Mouse (Mus musculus): Measurements from ENCODE around the gene Stkld1. TPM values are rescaled to one million over a fixed set of nuclear protein-coding genes. Genes with fewer than 3 reads are reported as not detected.

Gene Stkld1
- polyA plus RNA-seq, 1 experiment from 2014 or later: 0.08 TPM

DNA sequence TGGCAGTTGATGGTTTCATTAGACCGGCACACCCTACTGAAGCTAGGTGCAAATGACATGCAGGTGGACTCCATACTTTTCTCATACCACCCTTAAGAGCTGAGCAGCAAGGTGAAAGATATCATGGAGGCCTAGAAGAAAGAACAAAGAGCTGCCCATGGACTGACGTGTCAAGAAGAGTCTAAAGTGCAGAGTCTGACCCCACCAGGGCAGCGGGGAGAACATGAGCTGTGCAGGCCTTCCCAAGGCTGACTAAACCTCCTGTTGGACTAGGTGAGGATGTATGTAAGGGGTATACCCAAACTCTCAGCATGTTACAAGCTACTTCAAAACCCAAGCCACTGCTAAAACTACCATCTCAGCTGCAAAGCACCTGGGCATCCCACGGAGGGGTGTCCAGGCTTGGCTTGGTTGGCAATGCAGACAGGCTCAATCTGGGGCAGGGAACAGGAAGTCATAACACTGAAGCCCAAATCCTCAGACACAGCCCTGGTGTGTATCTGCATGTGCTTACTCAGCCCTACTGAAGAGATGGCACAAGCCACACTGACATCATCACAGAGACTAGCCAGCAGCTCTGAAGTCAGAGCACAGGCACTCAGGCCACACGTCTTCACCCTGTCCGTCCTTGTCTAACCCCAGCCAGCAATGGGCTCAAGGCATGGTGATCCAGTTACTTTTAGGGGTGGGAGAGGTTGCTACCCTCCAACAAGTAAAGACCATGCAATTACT lies 5.9 kb upstream of the Stkld1 start:
- DNase-seq (ENCODE audit: low spot score) (no peak), ATAC-seq (ENCODE audit: insufficient number of reproducible peaks, low FRiP score, low TSS enrichment, low read depth) (no peak)
- Histone ChIP-seq H3K4me1 (ENCODE audit: control insufficient read depth, insufficient read depth, low read length) (peaks cover 7% of the 10 kb centered on the region; the same call in 1 of the 2 replicates), H3K4me3 (ENCODE audit: low read depth, low read length) (no peak overlapping the region), H3K36me3 (ENCODE audit: control insufficient read depth, insufficient read depth, low read length) (peaks cover 36% of the 10 kb centered on the region), H3K27ac (replicated peaks; ENCODE audit: low read depth, low read length) (no peak overlapping the region), H3K9me3 (ENCODE audit: control insufficient read depth, low read length) (no peaks in the 10 kb centered on the region), H3K27me3 (ENCODE audit: control insufficient read depth, insufficient read depth, low read length) (no peaks in the 10 kb centered on the region), H3K4me2 (ENCODE audit: low read depth, severe bottlenecking) (no peak overlapping the region), H3K9ac (ENCODE audit: low read length) (no peak overlapping the region)
- WGBS: 86% methylated on average over 6 of the region's 6 CpGs

DNA sequence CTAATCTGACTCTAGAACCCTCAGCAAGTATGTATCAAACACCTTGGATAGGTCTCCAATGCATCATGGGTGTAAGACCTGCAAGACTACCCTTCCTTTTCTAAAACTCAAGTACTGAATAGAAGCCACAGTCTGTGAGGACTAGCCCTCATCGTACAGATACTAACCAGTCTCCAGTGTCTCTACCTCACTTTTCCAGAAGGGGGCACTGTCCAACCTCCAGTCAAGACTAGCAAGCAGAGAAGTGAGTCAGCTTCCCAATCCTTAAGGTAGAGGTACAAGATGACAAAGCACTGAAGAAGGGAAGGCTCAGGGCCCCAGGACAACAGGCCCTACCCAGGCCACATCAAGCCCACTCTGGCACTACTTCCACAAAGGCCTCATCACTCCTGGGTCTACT lies 3.5 kb upstream of the Stkld1 start:
- Histone ChIP-seq H3K27ac (replicated peaks; ENCODE audit: low read depth, low read length) (no peak overlapping the region), H3K4me2 (ENCODE audit: low read depth, severe bottlenecking) (no peak overlapping the region), H3K9ac (ENCODE audit: low read length) (no peak overlapping the region), H3K9me3 (ENCODE audit: control insufficient read depth, low read length) (no peaks in the 10 kb centered on the region), H3K27me3 (ENCODE audit: control insufficient read depth, insufficient read depth, low read length) (no peaks in the 10 kb centered on the region), H3K4me3 (ENCODE audit: low read depth, low read length) (no peak overlapping the region), H3K4me1 (ENCODE audit: control insufficient read depth, insufficient read depth, low read length) (peaks cover 7% of the 10 kb centered on the region; the same call in 1 of the 2 replicates), H3K36me3 (ENCODE audit: control insufficient read depth, insufficient read depth, low read length) (peaks cover 25% of the 10 kb centered on the region)
- ATAC-seq (ENCODE audit: insufficient number of reproducible peaks, low FRiP score, low TSS enrichment, low read depth): no peak
- peak; percentile 63 for DNase-seq (ENCODE audit: low spot score)
- WGBS: 58% methylated on average over 1 of the region's 1 CpGs

DNA sequence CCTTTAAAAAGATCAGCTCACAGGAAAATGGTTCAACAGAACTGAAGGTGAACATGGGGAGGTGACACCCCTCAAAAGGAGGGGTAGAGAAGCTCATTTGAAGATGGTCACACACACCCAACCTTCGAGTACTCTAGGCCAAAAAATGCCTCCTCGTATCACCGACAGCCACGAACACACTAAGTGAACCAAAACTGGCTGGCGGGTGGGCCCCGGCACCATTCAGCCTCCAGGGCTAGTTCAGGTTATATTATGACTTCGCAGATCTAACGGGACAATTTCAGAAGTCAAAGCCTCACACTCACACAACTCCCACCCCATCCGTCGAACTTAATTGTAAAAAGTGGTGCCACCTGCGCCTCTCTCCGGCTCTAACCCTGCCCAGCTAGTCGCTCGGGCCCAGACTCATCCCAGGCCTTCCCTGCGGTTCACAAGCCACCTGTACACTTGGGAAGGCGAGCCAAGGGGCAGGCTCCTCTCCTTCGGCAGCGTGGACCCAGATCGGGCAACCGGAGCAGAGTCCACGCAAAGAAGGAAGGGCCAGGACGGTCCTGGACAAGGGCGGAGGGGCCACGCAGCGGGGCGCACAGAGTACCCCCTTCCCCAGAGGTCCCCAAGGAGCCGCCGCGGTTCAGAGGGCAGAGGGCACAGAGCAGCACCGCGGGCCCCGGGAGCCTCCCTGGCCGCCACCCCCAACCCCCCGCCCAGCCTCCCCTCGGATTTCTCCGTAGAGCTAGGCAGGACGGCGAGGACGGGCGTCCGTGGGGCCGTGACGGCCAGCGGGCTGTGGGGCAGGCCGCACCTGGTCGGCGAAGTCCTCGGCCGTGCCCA lies 1.2 kb upstream of the Stkld1 start:
- peaks cover 7% of the 10 kb centered on the region; the same call in 1 of the 2 replicates for H3K4me1 ChIP-seq (ENCODE audit: control insufficient read depth, insufficient read depth, low read length)
- peak overlapping the region; percentile 99 for H3K9ac ChIP-seq (ENCODE audit: low read length)
- no peaks in the 10 kb centered on the region for H3K27me3 ChIP-seq (ENCODE audit: control insufficient read depth, insufficient read depth, low read length)
- ATAC-seq (ENCODE audit: insufficient number of reproducible peaks, low FRiP score, low TSS enrichment, low read depth) (no peak; the same call in none of the 2 replicates), DNase-seq (ENCODE audit: low spot score) (peak; percentile 54)
- H3K4me3 ChIP-seq (ENCODE audit: low read depth, low read length): peak overlapping the region; percentile 99
- H3K27ac ChIP-seq (replicated peaks; ENCODE audit: low read depth, low read length): peak overlapping the region; percentile 79
- whole genome bisulfite sequencing: 2% methylated on average over 42 of the region's 49 CpGs
- peaks cover 14% of the 10 kb centered on the region for H3K36me3 ChIP-seq (ENCODE audit: control insufficient read depth, insufficient read depth, low read length)
- peak overlapping the region; percentile 70 for H3K4me2 ChIP-seq (ENCODE audit: low read depth, severe bottlenecking)
- H3K9me3 ChIP-seq (ENCODE audit: control insufficient read depth, low read length): no peaks in the 10 kb centered on the region

- 87% methylated on average over 2 of the region's 2 CpGs for WGBS
- no peak overlapping the region for H3K4me3 ChIP-seq (ENCODE audit: low read depth, low read length)
These were observed 1.4 kb downstream of the Stkld1 start for GRCm38 (mm10) chr2:26935286-26935685.

GRCm38 (mm10) chr2:26936425-26936824 lies 2.6 kb downstream of the Stkld1 start:
- Histone ChIP-seq H3K9me3 (ENCODE audit: control insufficient read depth, low read length) (no peaks in the 10 kb centered on the region), H3K4me2 (ENCODE audit: low read depth, severe bottlenecking) (no peak overlapping the region), H3K27me3 (ENCODE audit: control insufficient read depth, insufficient read depth, low read length) (no peaks in the 10 kb centered on the region), H3K27ac (replicated peaks; ENCODE audit: low read depth, low read length) (no peak overlapping the region), H3K4me1 (ENCODE audit: control insufficient read depth, insufficient read depth, low read length) (peaks cover 5% of the 10 kb centered on the region; the same call in 1 of the 2 replicates), H3K9ac (ENCODE audit: low read length) (no peak overlapping the region), H3K36me3 (ENCODE audit: control insufficient read depth, insufficient read depth, low read length) (no peaks in the 10 kb centered on the region; the same call in 1 of the 2 replicates), H3K4me3 (ENCODE audit: low read depth, low read length) (no peak overlapping the region)
- WGBS: 80% methylated on average over 1 of the region's 1 CpGs
- DNase-seq (ENCODE audit: low spot score) (no peak), ATAC-seq (ENCODE audit: insufficient number of reproducible peaks, low FRiP score, low TSS enrichment, low read depth) (no peak)

More at GRCm38 (mm10) chr2:26935286-26935685, 1.4 kb downstream of the Stkld1 start:
- H3K4me1 ChIP-seq (ENCODE audit: control insufficient read depth, insufficient read depth, low read length): peaks cover 7% of the 10 kb centered on the region; the same call in 1 of the 2 replicates
- no peak overlapping the region for H3K9ac ChIP-seq (ENCODE audit: low read length)
- no peaks in the 10 kb centered on the region for H3K27me3 ChIP-seq (ENCODE audit: control insufficient read depth, insufficient read depth, low read length)
- ATAC-seq (ENCODE audit: insufficient number of reproducible peaks, low FRiP score, low TSS enrichment, low read depth) (no peak), DNase-seq (ENCODE audit: low spot score) (no peak)
- no peak overlapping the region for H3K27ac ChIP-seq (replicated peaks; ENCODE audit: low read depth, low read length)
- H3K4me2 ChIP-seq (ENCODE audit: low read depth, severe bottlenecking): no peak overlapping the region
- peaks cover 6% of the 10 kb centered on the region; the same call in 1 of the 2 replicates for H3K36me3 ChIP-seq (ENCODE audit: control insufficient read depth, insufficient read depth, low read length)
- no peaks in the 10 kb centered on the region for H3K9me3 ChIP-seq (ENCODE audit: control insufficient read depth, low read length)

GRCm38 (mm10) chr2:26941539-26941938 lies 7.7 kb downstream of the Stkld1 start:
- no peak overlapping the region for H3K4me2 ChIP-seq (ENCODE audit: low read depth, severe bottlenecking)
- no peak overlapping the region for H3K4me3 ChIP-seq (ENCODE audit: low read depth, low read length)
- no peak overlapping the region for H3K27ac ChIP-seq (replicated peaks; ENCODE audit: low read depth, low read length)
- no peaks in the 10 kb centered on the region for H3K9me3 ChIP-seq (ENCODE audit: control insufficient read depth, low read length)
- no peak overlapping the region for H3K9ac ChIP-seq (ENCODE audit: low read length)
- 43% methylated on average over 5 of the region's 5 CpGs for WGBS
- no peaks in the 10 kb centered on the region for H3K27me3 ChIP-seq (ENCODE audit: control insufficient read depth, insufficient read depth, low read length)
- no peak for DNase-seq (ENCODE audit: low spot score)
- no peak for ATAC-seq (ENCODE audit: insufficient number of reproducible peaks, low FRiP score, low TSS enrichment, low read depth)
- H3K4me1 ChIP-seq (ENCODE audit: control insufficient read depth, insufficient read depth, low read length): no peaks in the 10 kb centered on the region
- H3K36me3 ChIP-seq (ENCODE audit: control insufficient read depth, insufficient read depth, low read length): no peaks in the 10 kb centered on the region

GRCm38 (mm10) chr2:26943253-26943652 lies 9.4 kb downstream of the Stkld1 start:
- WGBS: 87% methylated on average over 3 of the region's 3 CpGs
- no peak overlapping the region for H3K4me3 ChIP-seq (ENCODE audit: low read depth, low read length)
- DNase-seq (ENCODE audit: low spot score): no peak
- no peaks in the 10 kb centered on the region for H3K27me3 ChIP-seq (ENCODE audit: control insufficient read depth, insufficient read depth, low read length)
- no peak overlapping the region for H3K4me2 ChIP-seq (ENCODE audit: low read depth, severe bottlenecking)
- H3K9ac ChIP-seq (ENCODE audit: low read length): no peak overlapping the region
- no peak overlapping the region for H3K27ac ChIP-seq (replicated peaks; ENCODE audit: low read depth, low read length)
- H3K36me3 ChIP-seq (ENCODE audit: control insufficient read depth, insufficient read depth, low read length): no peaks in the 10 kb centered on the region; the same call in 1 of the 2 replicates
- ATAC-seq (ENCODE audit: insufficient number of reproducible peaks, low FRiP score, low TSS enrichment, low read depth): no peak
- H3K9me3 ChIP-seq (ENCODE audit: control insufficient read depth, low read length): no peaks in the 10 kb centered on the region
- no peaks in the 10 kb centered on the region for H3K4me1 ChIP-seq (ENCODE audit: control insufficient read depth, insufficient read depth, low read length)

DNA sequence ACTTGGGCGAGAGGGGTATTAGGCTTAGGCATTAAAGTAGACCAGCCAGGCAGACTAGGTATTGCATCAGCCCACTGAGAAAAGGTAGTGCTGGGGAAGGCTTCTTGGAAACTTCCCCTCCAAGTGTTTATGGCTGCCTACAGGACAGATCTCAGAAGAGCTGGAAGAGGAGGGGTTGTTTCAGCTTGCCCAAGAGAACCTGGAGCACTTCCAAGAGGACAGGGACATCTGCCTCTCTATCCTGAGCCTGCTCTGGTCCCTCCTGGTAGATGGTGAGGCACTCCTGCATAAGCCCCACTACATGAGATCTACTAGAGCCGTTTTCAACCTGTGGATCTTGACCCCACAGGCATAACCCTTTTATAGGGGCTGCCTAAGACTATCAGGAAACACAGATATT lies 16.6 kb downstream of the Stkld1 start:
- Histone ChIP-seq H3K27me3 (ENCODE audit: control insufficient read depth, insufficient read depth, low read length) (no peaks in the 10 kb centered on the region), H3K4me2 (ENCODE audit: low read depth, severe bottlenecking) (no peak overlapping the region), H3K4me1 (ENCODE audit: control insufficient read depth, insufficient read depth, low read length) (no peaks in the 10 kb centered on the region), H3K9ac (ENCODE audit: low read length) (no peak overlapping the region), H3K4me3 (ENCODE audit: low read depth, low read length) (no peak overlapping the region), H3K27ac (replicated peaks; ENCODE audit: low read depth, low read length) (no peak overlapping the region), H3K36me3 (ENCODE audit: control insufficient read depth, insufficient read depth, low read length) (peaks cover 15% of the 10 kb centered on the region), H3K9me3 (ENCODE audit: control insufficient read depth, low read length) (no peaks in the 10 kb centered on the region)
- ATAC-seq (ENCODE audit: insufficient number of reproducible peaks, low FRiP score, low TSS enrichment, low read depth) (no peak), DNase-seq (ENCODE audit: low spot score) (no peak)
- 84% methylated on average over 2 of the region's 2 CpGs for WGBS
